In genomic region chr14:101559446-101559845, GRCm38 (mm10) we compare ENCODE assay signal across 15 mouse cellular contexts.
"Had no signal": no experiment of that assay in that cellular context is flagged by ENCODE, and none has a peak within 500 bp of the region (broad histone marks: within the 10 kb centered on the region; RNA-seq: fewer than 3 reads in every experiment).

No protein-coding gene starts in this region.

- H3K27me3 ChIP-seq: kidney, embryonic 15.5 days; limb, embryonic 13.5 days; liver, embryonic 12.5 days; megakaryocyte, embryonic 14.5 days; midbrain, embryonic 15.5 days; neural tube, embryonic 12.5 days had no signal

- H3K4me1 ChIP-seq: kidney, embryonic 15.5 days; limb, embryonic 13.5 days; liver, embryonic 12.5 days; midbrain, embryonic 15.5 days; neural tube, embryonic 12.5 days had no signal

- H3K4me3 ChIP-seq: kidney, embryonic 15.5 days; limb, embryonic 13.5 days; liver, embryonic 12.5 days; megakaryocyte, embryonic 14.5 days; midbrain, embryonic 15.5 days; neural tube, embryonic 12.5 days had no signal

- H3K4me2 ChIP-seq: kidney, embryonic 15.5 days; limb, embryonic 13.5 days; liver, embryonic 12.5 days; lung, embryonic 14.5 days; midbrain, embryonic 11.5 days; midbrain, embryonic 15.5 days; neural tube, embryonic 12.5 days had no signal

- ATAC-seq: liver, embryonic 12.5 days; midbrain, embryonic 15.5 days had no signal

- H3K27ac ChIP-seq: kidney, embryonic 15.5 days; limb, embryonic 13.5 days; liver, embryonic 12.5 days; midbrain, embryonic 15.5 days; neural tube, embryonic 12.5 days had no signal

- H3K9ac ChIP-seq: kidney, embryonic 15.5 days; limb, embryonic 13.5 days; liver, embryonic 12.5 days; lung, embryonic 14.5 days; midbrain, embryonic 15.5 days; neural tube, embryonic 12.5 days had no signal

- DNase-seq: kidney, adult 2 months; kidney, postnatal 14 days; layer of hippocampus, adult 9-11 months; lung, embryonic 14.5 days; lung, postnatal 10 days; lung, postnatal 4 days; right cerebral cortex, postnatal 4 days; thymus, postnatal 4 days had no signal

- H3K9me3 ChIP-seq: kidney, embryonic 15.5 days; limb, embryonic 13.5 days; liver, embryonic 12.5 days; midbrain, embryonic 15.5 days; neural tube, embryonic 12.5 days had no signal

- H3K36me3 ChIP-seq: kidney, embryonic 15.5 days; limb, embryonic 13.5 days; liver, embryonic 12.5 days; midbrain, embryonic 15.5 days; neural tube, embryonic 12.5 days had no signal
